Mouse (Mus musculus) testis, adult 2 months (tissue): ENCODE results near the gene Hpdl.

Source experiments
- CTCF ChIP-seq: fragments of 200-500 bp; IDR thresholded peaks from 2 replicates; pipeline ENCODE4 v1.5.1; 2012; ENCODE audit warnings: low read depth, mild to moderate bottlenecking, inconsistent platforms, low read length, moderate library complexity; ENCODE audit not compliant: control insufficient read depth, insufficient read depth, insufficient replicate concordance
- POLR2A ChIP-seq: fragments of 200-500 bp; IDR thresholded peaks from 2 replicates; pipeline ENCODE4 v1.6.1; 2012; ENCODE audit warnings: low read depth, mild to moderate bottlenecking, inconsistent platforms, low read length, moderate library complexity; ENCODE audit not compliant: control insufficient read depth

GRCm38 (mm10) chr4:116827819-116828218 lies 6.3 kb upstream of the Hpdl start:
- TF ChIP-seq CTCF = peak; percentile 48; the same call in 1 of the 2 replicates
- TF ChIP-seq POLR2A = no peak
